Mouse (Mus musculus) liver, embryonic 14.5 days (tissue): ENCODE results near the gene Kcng4.

Experiments
- CTCF ChIP-seq: IDR thresholded peaks from 2 replicates; pipeline ENCODE4 v1.5.1; 2016; ENCODE audit warnings: antibody characterized with exemption, low read depth, control low read depth
- EP300 ChIP-seq: IDR thresholded peaks from 2 replicates; pipeline ENCODE4 v1.6.1; 2016; ENCODE audit warnings: antibody characterized with exemption, low read depth

- peak; percentile 36 for TF ChIP-seq CTCF
- TF ChIP-seq EP300, result no peak
Measured at GRCm38 (mm10) chr8:119606224-119606623, 29.3 kb downstream of the Kcng4 start.
